Mouse (Mus musculus) liver, adult 10 weeks (tissue): ENCODE results near the gene Arhgap25. TPM values are rescaled to one million over a fixed set of nuclear protein-coding genes. Genes with fewer than 3 reads are reported as not detected.

ENCODE experiments used
- polyA plus RNA-seq: library from polyadenylated mRNA; stranded (reverse); fragments of 350-450 nt; fragmentation: Illumina TruSeq; extraction: RNeasy Lipid Tissue Mini Kit (QIAGEN cat#74804); gene quantifications from one replicate; pipeline ENCODE4 v1.2.3, GENCODE M21; 2014; ENCODE audit warnings: low read depth, low replicate concordance

The Arhgap25 gene
- 0.48 TPM for polyA plus RNA-seq

DNA sequence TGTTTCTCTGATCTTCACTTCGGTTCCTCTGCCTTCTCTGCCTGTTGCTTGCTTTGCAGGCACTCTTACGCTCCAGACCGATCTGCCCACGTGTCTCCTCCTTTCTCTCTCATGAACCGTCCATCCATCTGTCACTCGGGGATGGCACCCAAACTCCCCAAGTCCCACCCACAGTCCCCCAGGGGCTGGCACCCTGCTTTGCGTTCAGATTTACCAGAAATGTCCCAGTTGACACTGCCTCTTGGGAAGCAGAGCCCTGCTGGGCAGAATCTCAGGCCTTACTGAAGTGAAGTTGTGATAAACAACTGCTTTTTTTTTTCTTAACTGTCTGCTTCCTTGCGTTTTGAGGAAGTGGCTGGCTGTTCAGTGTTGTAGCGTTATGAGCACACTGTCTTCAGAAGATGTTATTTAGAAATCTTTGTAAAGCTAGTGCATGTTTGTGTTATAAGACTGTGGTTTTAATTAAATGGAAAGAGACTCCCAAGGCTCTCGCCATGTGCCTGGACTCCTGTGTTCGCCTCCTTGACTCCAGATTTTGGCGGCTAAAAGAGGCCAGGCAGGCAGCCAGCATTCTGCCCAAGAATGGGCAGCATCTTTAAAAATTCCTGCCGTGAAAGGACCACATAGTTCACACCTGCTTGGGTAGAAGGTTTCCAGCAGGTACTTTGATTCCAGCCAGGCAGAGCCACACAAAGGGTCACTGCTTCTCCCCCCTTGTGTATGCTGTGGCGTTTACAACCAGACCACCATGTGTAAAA is at the start of gene Arhgap25:
Arhgap25 (minus strand) TSS at position 307 of the 758 bp plus-strand sequence.

DNA sequence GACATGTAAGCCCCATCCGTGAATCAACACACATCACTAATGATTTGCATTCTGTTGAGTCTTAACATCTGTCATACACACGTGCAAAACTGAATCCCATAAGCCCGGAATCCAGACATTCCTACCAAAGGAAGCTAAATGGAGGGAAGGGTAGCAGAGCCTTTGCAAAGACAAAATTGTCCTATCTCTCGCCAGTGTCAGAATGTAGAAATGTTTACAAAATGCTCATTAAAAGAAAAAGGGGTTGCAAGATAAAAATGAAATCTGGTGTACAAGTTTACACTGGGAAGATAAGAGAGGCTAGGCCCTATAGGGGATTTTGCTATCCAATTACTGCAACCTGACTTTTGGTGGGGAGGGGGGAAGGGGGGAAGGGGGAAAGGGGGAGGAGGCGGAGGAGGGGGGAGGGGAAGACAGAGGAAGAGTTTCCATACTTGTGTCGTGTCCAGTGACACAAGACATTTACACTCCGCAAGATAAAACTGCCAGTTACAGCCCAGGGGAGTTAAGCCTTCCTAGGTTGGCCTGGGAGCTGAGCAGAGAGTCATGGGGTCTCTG is 104.5 kb downstream of the Arhgap25 start, which contains the start of gene Bmp10:
Bmp10 (plus strand) TSS at position 508 of the 558 bp plus-strand sequence.

Other genes starting within 250 kb of the Arhgap25 start
- 1.6 TPM for gene Antxr1, start 197.4 kb downstream of the Arhgap25 start, polyA plus RNA-seq
- not detected for gene Gkn1, start 182.3 kb downstream of the Arhgap25 start, polyA plus RNA-seq
- not detected for gene Gkn2, start 159.9 kb downstream of the Arhgap25 start, polyA plus RNA-seq
- not detected for gene Gkn3, start 144.3 kb downstream of the Arhgap25 start, polyA plus RNA-seq
- gene Bmp10, start 104.3 kb downstream of the Arhgap25 start, polyA plus RNA-seq = 4.3 TPM
- not detected for gene Prokr1, start 57.5 kb upstream of the Arhgap25 start, polyA plus RNA-seq
- 3.0 TPM for gene Aplf, start 138.9 kb upstream of the Arhgap25 start, polyA plus RNA-seq
- gene Efcc1, start 197.6 kb upstream of the Arhgap25 start, polyA plus RNA-seq = not detected
- not detected for gene Gp9, start 244.8 kb upstream of the Arhgap25 start, polyA plus RNA-seq